Mouse (Mus musculus) kidney, embryonic 15.5 days (tissue): ENCODE results near the gene Olfr1357. TPM values are rescaled to one million over a fixed set of nuclear protein-coding genes. Genes with fewer than 3 reads are reported as not detected.

ENCODE experiments used
- ATAC-seq: fragments of 200-750 bp; cut with Nextera tagmentation; replicated peaks from 2 replicates; pipeline ENCODE4 v1.8.0; 2017; ENCODE audit warnings: moderate TSS enrichment; ENCODE audit not compliant: low FRiP score
- H3K27ac ChIP-seq: fragments of 300-500 bp; sonication (generic); 2 replicates; pipeline ENCODE4 v1.5.1; 2015; ENCODE audit warnings: mild to moderate bottlenecking, inconsistent platforms
- H3K27me3 ChIP-seq: fragments of 300-500 bp; sonication (generic); 2 replicates; pipeline ENCODE4 v1.6.1; 2015; ENCODE audit warnings: inconsistent platforms
- H3K36me3 ChIP-seq: fragments of 300-500 bp; sonication (generic); 2 replicates; pipeline ENCODE4 v1.6.1; 2015; ENCODE audit warnings: inconsistent platforms
- H3K4me1 ChIP-seq: fragments of 300-500 bp; sonication (generic); 2 replicates; pipeline ENCODE4 v1.6.1; 2015; ENCODE audit warnings: inconsistent platforms
- H3K4me2 ChIP-seq: fragments of 300-500 bp; sonication (generic); 2 replicates; pipeline ENCODE4 v1.6.1; 2015; ENCODE audit warnings: moderate library complexity, mild to moderate bottlenecking, inconsistent platforms
- H3K4me3 ChIP-seq: fragments of 300-500 bp; sonication (generic); replicated peaks from 2 replicates; pipeline ENCODE4 v1.5.1; 2015; ENCODE audit warnings: mild to moderate bottlenecking, inconsistent platforms
- H3K9ac ChIP-seq: fragments of 300-500 bp; sonication (generic); 2 replicates; pipeline ENCODE4 v1.6.1; 2015; ENCODE audit warnings: mild to moderate bottlenecking, inconsistent platforms
- H3K9me3 ChIP-seq: fragments of 300-500 bp; sonication (generic); replicated peaks from 2 replicates; pipeline ENCODE4 v1.6.1; 2016; ENCODE audit warnings: inconsistent platforms
- WGBS: fragments of 180-500 bp; shearing (Covaris S2); methylation state at CpG from one replicate; pipeline ENCODE4 v1.1.7; 2015; ENCODE audit warnings: mixed read lengths; 5-methylcytosine and 5-hydroxymethylcytosine counted together
- polyA plus RNA-seq: library from polyadenylated mRNA; unstranded; fragments of >200 nt; fragmentation: Nextera tagmentation; extraction: Ambion mirVana; gene quantifications from 2 replicates; pipeline ENCODE4 v1.2.1, GENCODE M21; 2015

Gene Olfr1357
- polyA plus RNA-seq, 1 experiment from 2014 or later, result not detected

- Histone ChIP-seq H3K27me3 (no peaks in the 10 kb centered on the region), H3K4me3 (no peak overlapping the region), H3K4me2 (no peak overlapping the region), H3K9ac (no peak overlapping the region), H3K9me3 (no peaks in the 10 kb centered on the region), H3K4me1 (peaks cover 8% of the 10 kb centered on the region), H3K36me3 (peaks cover 47% of the 10 kb centered on the region), H3K27ac (no peak overlapping the region)
- no peak for ATAC-seq
- WGBS, result 93% methylated on average over 16 of the region's 16 CpGs
Observed at GRCm38 (mm10) chr10:78576435-78577184, 41.3 kb downstream of the Olfr1357 start.

DNA sequence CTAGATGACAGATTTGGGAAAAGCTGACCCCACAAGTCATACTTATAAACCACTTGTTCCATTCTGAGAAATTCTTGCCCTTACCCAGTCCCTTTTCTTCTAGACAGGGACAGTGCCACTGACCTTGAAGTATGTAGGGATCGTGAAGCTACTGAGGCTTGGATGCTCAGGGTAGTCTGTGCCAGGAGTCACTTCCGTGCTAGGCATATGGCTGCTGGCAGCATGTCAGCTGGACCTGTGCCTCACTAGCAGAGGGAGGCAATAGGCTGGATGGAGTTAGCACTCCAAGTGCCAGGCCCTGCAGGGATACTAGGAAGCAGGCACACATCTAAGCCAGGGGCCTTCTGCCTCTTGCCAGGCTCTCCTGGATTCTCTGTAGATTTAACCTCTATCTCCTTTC, 42.2 kb downstream of the Olfr1357 start:
- WGBS, result 83% methylated on average over 2 of the region's 2 CpGs
- Histone ChIP-seq H3K27ac (no peak overlapping the region), H3K4me2 (peak overlapping the region; percentile 65)

DNA sequence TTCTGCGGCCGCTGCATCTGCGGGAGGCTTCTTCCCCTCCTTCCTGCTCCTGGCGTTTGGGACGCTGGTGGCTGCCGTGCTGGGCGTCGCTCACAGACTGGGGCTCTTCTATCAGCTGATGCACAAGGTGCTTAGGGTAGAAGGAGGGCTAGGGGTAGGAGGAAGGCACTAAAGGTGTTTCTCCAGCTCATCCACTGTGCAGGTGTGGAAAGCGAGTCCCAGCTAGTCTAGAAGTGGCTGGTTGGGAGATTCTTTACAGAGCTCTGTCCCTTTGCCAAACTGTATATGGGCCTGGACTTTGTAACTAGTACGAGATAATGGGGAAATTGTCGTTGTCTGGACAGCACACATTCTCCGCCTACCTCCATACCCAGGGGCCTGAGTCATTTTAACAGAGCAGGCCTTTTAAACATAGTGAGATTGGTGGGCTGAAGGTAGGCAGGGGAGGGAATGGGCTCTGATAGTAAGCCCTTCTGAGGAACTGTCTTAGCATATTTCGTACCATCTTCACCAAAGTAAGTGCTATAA, 42.7 kb downstream of the Olfr1357 start:
- Histone ChIP-seq H3K27ac (peak overlapping the region; percentile 92), H3K4me2 (peak overlapping the region; percentile 65), H3K4me1 (peaks cover 8% of the 10 kb centered on the region), H3K9me3 (no peaks in the 10 kb centered on the region), H3K4me3 (peak overlapping the region; percentile 79), H3K9ac (peak overlapping the region; percentile 64), H3K27me3 (no peaks in the 10 kb centered on the region), H3K36me3 (peaks cover 33% of the 10 kb centered on the region)
- peak; percentile 59 for ATAC-seq
- WGBS, result 11% methylated on average over 13 of the region's 13 CpGs

More for the DNA sequence above, 42.2 kb downstream of the Olfr1357 start:
- peak overlapping the region; percentile 79 for H3K4me3 ChIP-seq
- H3K9me3 ChIP-seq, result no peaks in the 10 kb centered on the region
- H3K4me1 ChIP-seq, result peaks cover 8% of the 10 kb centered on the region
- no peak for ATAC-seq
- H3K36me3 ChIP-seq, result peaks cover 38% of the 10 kb centered on the region
- peak overlapping the region; percentile 64; the same call in 1 of the 2 replicates for H3K9ac ChIP-seq
- H3K27me3 ChIP-seq, result no peaks in the 10 kb centered on the region

DNA sequence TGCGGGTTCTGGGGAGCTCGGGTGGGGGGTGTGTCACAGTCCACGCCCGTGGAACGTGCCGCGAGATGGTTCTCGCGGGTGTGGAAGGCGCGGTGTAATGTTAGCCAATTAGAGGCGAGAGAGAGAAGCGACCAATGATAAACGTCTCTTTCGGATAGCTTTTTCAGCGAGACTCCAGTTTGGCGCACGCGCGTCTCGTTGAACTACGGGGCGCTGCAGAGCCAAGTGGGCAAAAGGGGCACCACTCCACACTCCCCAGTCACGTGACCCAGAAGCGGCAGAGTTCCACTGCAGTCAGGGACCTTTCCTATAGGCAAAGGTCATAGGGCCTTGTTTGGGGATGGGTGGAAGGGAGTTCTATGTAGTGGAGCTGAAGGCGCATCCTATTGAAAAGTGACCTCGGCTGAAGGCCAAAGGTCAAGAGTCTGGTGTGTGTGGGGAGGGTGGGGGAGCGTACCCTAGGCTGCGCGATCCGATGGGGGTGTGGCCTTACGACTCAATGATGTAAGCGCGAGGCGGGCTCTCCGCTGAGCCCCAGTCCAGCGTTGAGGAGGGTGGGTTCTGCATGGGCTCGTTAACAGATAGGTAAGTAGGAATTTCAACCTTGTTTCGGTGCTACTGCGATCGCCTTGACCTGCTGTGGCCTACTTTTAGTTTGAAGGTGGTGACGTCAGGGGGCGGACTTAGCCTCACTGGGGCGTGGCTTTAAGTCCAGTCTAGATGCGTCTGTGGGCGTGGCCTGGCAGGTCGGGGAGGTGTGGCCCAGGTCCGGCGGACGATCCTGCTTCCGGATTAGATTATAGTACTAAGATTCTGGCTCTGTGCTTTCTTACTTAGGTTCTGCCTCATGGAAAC, 43.4 kb downstream of the Olfr1357 start, which contains the start of gene Ilvbl:
TSS of gene Ilvbl (plus strand) at position 97 of the 855 bp plus-strand sequence.
- Histone ChIP-seq H3K4me3 (peak within 1 kb of the TSS; percentile 79), H3K9me3 (no peaks in the 10 kb centered on the region), H3K4me2 (peak within 1 kb of the TSS; percentile 65), H3K9ac (peak within 1 kb of the TSS; percentile 64), H3K4me1 (peaks cover 8% of the 10 kb centered on the region), H3K36me3 (peaks cover 26% of the 10 kb centered on the region), H3K27me3 (no peaks in the 10 kb centered on the region), H3K27ac (peak within 1 kb of the TSS; percentile 92)
- under 1% methylated on average over 51 of the region's 51 CpGs for WGBS
- peak; percentile 90 for ATAC-seq

DNA sequence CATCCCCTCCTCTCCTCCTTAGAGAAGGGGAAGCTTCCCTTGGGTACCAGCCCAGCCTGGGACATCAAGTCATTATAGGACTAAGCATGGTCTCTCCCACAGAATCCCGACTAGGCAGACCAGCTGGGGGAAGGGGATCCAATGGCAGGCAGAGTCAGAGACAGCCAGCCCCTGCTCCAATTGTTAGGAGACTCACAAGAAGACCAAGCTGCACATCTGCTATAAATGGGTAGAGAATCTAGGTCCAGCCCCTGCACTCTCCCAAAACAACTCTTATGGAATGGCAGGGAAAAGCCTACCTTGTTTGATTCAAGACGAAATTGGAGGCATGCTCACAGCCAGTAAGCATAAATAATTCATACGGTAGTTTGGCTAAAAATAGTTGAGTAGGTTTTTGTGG, 44.6 kb downstream of the Olfr1357 start:
- no peak overlapping the region for H3K4me3 ChIP-seq
- peaks cover 14% of the 10 kb centered on the region for H3K36me3 ChIP-seq
- WGBS, result 77% methylated on average over 3 of the region's 3 CpGs
- H3K4me1 ChIP-seq, result peaks cover 8% of the 10 kb centered on the region
- no peak overlapping the region for H3K9ac ChIP-seq
- H3K27ac ChIP-seq, result no peak overlapping the region
- H3K27me3 ChIP-seq, result no peaks in the 10 kb centered on the region
- no peak overlapping the region for H3K4me2 ChIP-seq
- no peaks in the 10 kb centered on the region for H3K9me3 ChIP-seq
- ATAC-seq, result no peak

DNA sequence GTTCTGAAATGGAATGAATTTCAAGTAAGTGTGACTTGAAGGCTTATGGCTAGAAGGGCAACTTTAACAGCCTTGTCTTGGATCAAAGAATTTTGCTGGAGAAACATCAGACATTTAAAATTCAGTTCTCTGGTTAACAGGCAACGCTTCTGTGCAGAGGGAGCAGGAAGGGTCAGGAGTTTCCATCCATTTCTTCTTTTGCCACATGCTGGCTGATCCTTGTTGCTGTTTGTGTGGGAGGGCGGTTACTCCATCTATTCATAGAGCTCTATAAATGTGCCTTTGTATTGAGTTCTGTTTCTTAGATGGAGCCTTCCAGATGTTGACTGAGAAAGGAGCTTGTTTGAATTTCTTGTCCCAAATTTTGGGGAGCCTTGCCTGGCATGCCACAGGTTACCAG, 47.0 kb downstream of the Olfr1357 start:
- Histone ChIP-seq H3K9me3 (no peaks in the 10 kb centered on the region), H3K9ac (no peak overlapping the region), H3K4me3 (no peak overlapping the region), H3K4me1 (peaks cover 8% of the 10 kb centered on the region), H3K27ac (no peak overlapping the region), H3K4me2 (no peak overlapping the region), H3K27me3 (no peaks in the 10 kb centered on the region), H3K36me3 (no peaks in the 10 kb centered on the region)
- ATAC-seq, result no peak
- 47% methylated on average over 2 of the region's 2 CpGs for WGBS

- H3K4me3 ChIP-seq, result no peak overlapping the region
- H3K4me1 ChIP-seq, result peaks cover 4% of the 10 kb centered on the region
- H3K9me3 ChIP-seq, result no peaks in the 10 kb centered on the region
- no peak overlapping the region for H3K27ac ChIP-seq
- H3K4me2 ChIP-seq, result no peak overlapping the region
- H3K36me3 ChIP-seq, result no peaks in the 10 kb centered on the region
- no peak overlapping the region for H3K9ac ChIP-seq
- 61% methylated on average over 6 of the region's 6 CpGs for whole genome bisulfite sequencing
- no peaks in the 10 kb centered on the region for H3K27me3 ChIP-seq
- ATAC-seq, result no peak
Observed at GRCm38 (mm10) chr10:78570416-78570815, 47.5 kb downstream of the Olfr1357 start.

DNA sequence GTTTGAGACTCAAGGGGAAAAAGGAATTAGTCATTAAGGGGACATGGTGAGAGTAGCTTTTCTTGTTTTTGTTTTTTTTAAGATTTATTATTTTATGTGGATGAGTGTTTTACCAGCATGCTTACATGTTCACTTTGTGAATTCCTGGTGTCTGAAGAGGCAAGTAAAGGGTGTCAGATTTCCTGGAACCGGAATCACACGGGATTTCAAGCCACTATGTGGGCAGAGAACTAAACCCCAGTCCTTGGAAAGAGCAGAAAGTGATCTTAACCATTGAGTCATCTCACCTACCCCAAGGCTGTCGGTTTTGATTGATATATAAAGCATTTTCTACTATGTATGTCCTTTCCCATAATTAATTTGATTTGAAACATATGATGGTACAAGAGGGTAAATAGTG, 48.2 kb downstream of the Olfr1357 start:
- Histone ChIP-seq H3K9ac (no peak overlapping the region), H3K4me1 (no peaks in the 10 kb centered on the region), H3K9me3 (no peaks in the 10 kb centered on the region), H3K4me2 (no peak overlapping the region), H3K4me3 (no peak overlapping the region), H3K27ac (no peak overlapping the region), H3K36me3 (no peaks in the 10 kb centered on the region), H3K27me3 (no peaks in the 10 kb centered on the region)
- 48% methylated on average over 3 of the region's 3 CpGs for WGBS
- no peak for ATAC-seq

GRCm38 (mm10) chr10:78569191-78569590, 48.7 kb downstream of the Olfr1357 start:
- Histone ChIP-seq H3K4me1 (no peaks in the 10 kb centered on the region), H3K9me3 (no peaks in the 10 kb centered on the region), H3K9ac (no peak overlapping the region), H3K4me3 (no peak overlapping the region), H3K36me3 (no peaks in the 10 kb centered on the region), H3K27ac (no peak overlapping the region), H3K27me3 (no peaks in the 10 kb centered on the region), H3K4me2 (no peak overlapping the region)
- no peak for ATAC-seq
- 86% methylated on average over 3 of the region's 3 CpGs for WGBS

- no peak overlapping the region for H3K9ac ChIP-seq
- no peaks in the 10 kb centered on the region for H3K27me3 ChIP-seq
- H3K27ac ChIP-seq, result no peak overlapping the region
- no peaks in the 10 kb centered on the region for H3K9me3 ChIP-seq
- 87% methylated on average over 1 of the region's 1 CpGs for WGBS
- no peak overlapping the region for H3K4me3 ChIP-seq
- no peak overlapping the region for H3K4me2 ChIP-seq
- ATAC-seq, result no peak
- no peaks in the 10 kb centered on the region for H3K4me1 ChIP-seq
- H3K36me3 ChIP-seq, result no peaks in the 10 kb centered on the region
Observed at GRCm38 (mm10) chr10:78565070-78565469, 52.8 kb downstream of the Olfr1357 start.
